29 mouse cellular contexts compared by ENCODE assay signal in the genomic region with DNA sequence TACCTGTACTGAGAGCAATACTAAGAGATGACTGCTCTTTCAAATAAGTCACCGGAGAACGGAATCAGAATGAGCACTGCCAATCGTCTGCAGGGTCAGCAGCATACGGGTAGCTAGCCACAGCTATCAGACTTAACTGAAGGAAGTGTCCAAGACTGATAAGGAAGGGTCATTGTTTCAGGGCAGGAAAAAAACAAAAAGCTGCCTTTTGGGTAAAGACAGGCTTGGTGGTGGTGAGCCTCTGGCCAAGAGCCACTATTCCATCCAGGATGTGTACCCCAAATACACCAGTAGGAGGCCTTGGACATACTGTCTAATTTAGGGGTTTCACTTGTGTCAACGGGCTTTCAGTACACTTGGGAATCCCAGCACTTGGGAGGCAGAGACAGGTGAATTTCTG. TPM values are rescaled to one million over a fixed set of nuclear protein-coding genes. Genes with fewer than 3 reads are reported as not detected.
DNase-seq lines count a peak whose midpoint lies in the region; ATAC-seq and TF ChIP-seq lines count a peak whose summit lies in the region.
"Had no signal": no experiment of that assay in that cellular context is flagged by ENCODE, and none has a peak within 500 bp of the region (broad histone marks: within the 10 kb centered on the region; RNA-seq: fewer than 3 reads in every experiment).

No protein-coding gene starts in this region.

- no peaks in the 10 kb centered on the region for H3K9me3 ChIP-seq in heart, embryonic 11.5 days (replicated peaks; ENCODE audit: control insufficient read depth, low read length)
- H3K9me3 ChIP-seq in heart, embryonic 10.5 days = no peaks in the 10 kb centered on the region
- no peaks in the 10 kb centered on the region for H3K9me3 ChIP-seq in G1E (replicated peaks)
- H3K9me3 ChIP-seq in stomach, postnatal 0 days (ENCODE audit: control insufficient read depth, low read length) = no peaks in the 10 kb centered on the region
- H3K9me3 ChIP-seq: heart, embryonic 13.5 days; limb, embryonic 13.5 days; midbrain, embryonic 13.5 days; neural tube, embryonic 13.5 days; stomach, embryonic 15.5 days had no signal

- ATAC-seq in heart, embryonic 11.5 days (replicated peaks; ENCODE audit: insufficient number of reproducible peaks, low FRiP score, low TSS enrichment) = 0 out of 2 replicates have a peak, but pooled peaks have one; percentile 9
- ATAC-seq in G1E (ENCODE audit: extremely low read depth, insufficient number of reproducible peaks, low FRiP score, poor library complexity, severe bottlenecking) = peak; percentile 17; the same call in 1 of the 2 replicates
- ATAC-seq in stomach, postnatal 0 days (ENCODE audit: low FRiP score, low TSS enrichment) = no peak
- ATAC-seq: CD4-positive, CD25-positive, alpha-beta regulatory T cell, adult 4 months; forebrain, postnatal 0 days; midbrain, embryonic 13.5 days had no signal

- peaks cover 24% of the 10 kb centered on the region for H3K4me1 ChIP-seq in heart, embryonic 11.5 days (ENCODE audit: control insufficient read depth, insufficient read depth, low read length)
- peaks cover 26% of the 10 kb centered on the region for H3K4me1 ChIP-seq in heart, embryonic 10.5 days
- 0 out of 2 replicates have a peak, but pooled peaks cover 2% of the 10 kb centered on the region for H3K4me1 ChIP-seq in liver, adult 2 months (ENCODE audit: control insufficient read depth, insufficient read depth, low read length)
- peaks cover 17% of the 10 kb centered on the region for H3K4me1 ChIP-seq in G1E (ENCODE audit: insufficient read depth, low read depth, low read length)
- H3K4me1 ChIP-seq in stomach, postnatal 0 days (replicated peaks; ENCODE audit: control insufficient read depth, insufficient read depth) = no peaks in the 10 kb centered on the region
- H3K4me1 ChIP-seq: stomach, embryonic 15.5 days had no signal

- no peak overlapping the region for H3K27ac ChIP-seq in heart, embryonic 11.5 days (ENCODE audit: low read depth, low read length)
- no peak overlapping the region for H3K27ac ChIP-seq in heart, embryonic 10.5 days
- H3K27ac ChIP-seq in liver, adult 2 months (replicated peaks; ENCODE audit: insufficient read depth, low read depth, low read length) = no peak overlapping the region
- no peak overlapping the region for H3K27ac ChIP-seq in stomach, postnatal 0 days (replicated peaks)
- H3K27ac ChIP-seq: heart, embryonic 13.5 days; left cerebral cortex, adult 2 months; limb, embryonic 13.5 days; liver, embryonic 14.5 days; midbrain, embryonic 13.5 days; neural tube, embryonic 13.5 days; stomach, embryonic 15.5 days had no signal

- no peak for TF ChIP-seq CTCF in liver, adult 2 months (IDR thresholded peaks at IDR 0.05; ENCODE audit: low read depth, low read length)
- no peak for TF ChIP-seq CTCF in G1E (IDR thresholded peaks at IDR 0.05; ENCODE audit: low read depth, low read length)
- peak; percentile 21 for TF ChIP-seq CTCF in stomach, postnatal 0 days (IDR thresholded peaks at IDR 0.05; ENCODE audit: low read depth)

- 44% methylated on average over 5 of the region's 5 CpGs for WGBS in heart, embryonic 11.5 days (ENCODE audit: insufficient replicate concordance)
- WGBS in heart, embryonic 10.5 days = 48% methylated on average over 5 of the region's 5 CpGs
- 68% methylated on average over 5 of the region's 5 CpGs for WGBS in liver, adult 2 months
- 79% methylated on average over 5 of the region's 5 CpGs for WGBS in stomach, postnatal 0 days

- H3K27me3 ChIP-seq in heart, embryonic 11.5 days (ENCODE audit: control insufficient read depth, insufficient read depth, low read length) = no peaks in the 10 kb centered on the region
- H3K27me3 ChIP-seq in heart, embryonic 10.5 days (ENCODE audit: insufficient read depth, poor library complexity, severe bottlenecking) = no peaks in the 10 kb centered on the region
- no peaks in the 10 kb centered on the region for H3K27me3 ChIP-seq in liver, adult 2 months (ENCODE audit: control insufficient read depth, insufficient read depth, low read length)
- H3K27me3 ChIP-seq in G1E (ENCODE audit: insufficient read depth, low read length) = peaks cover 25% of the 10 kb centered on the region
- H3K27me3 ChIP-seq in stomach, postnatal 0 days (ENCODE audit: control insufficient read depth, insufficient read depth, low read length) = no peaks in the 10 kb centered on the region
- H3K27me3 ChIP-seq: heart, embryonic 13.5 days; limb, embryonic 13.5 days; megakaryocyte, embryonic 14.5 days; midbrain, embryonic 13.5 days; neural tube, embryonic 13.5 days; stomach, embryonic 15.5 days had no signal

- TF ChIP-seq POLR2A in liver, adult 2 months (IDR thresholded peaks at IDR 0.05; ENCODE audit: extremely low read depth, insufficient read depth, low read length) = no peak

- no peak overlapping the region for H3K4me2 ChIP-seq in heart, embryonic 11.5 days
- H3K4me2 ChIP-seq in stomach, postnatal 0 days (replicated peaks; ENCODE audit: low read depth) = no peak overlapping the region
- H3K4me2 ChIP-seq: heart, embryonic 13.5 days; limb, embryonic 13.5 days; lung, embryonic 14.5 days; midbrain, embryonic 13.5 days; neural tube, embryonic 13.5 days; stomach, embryonic 15.5 days had no signal

- TF ChIP-seq EP300 in stomach, postnatal 0 days (optimal IDR thresholded peaks at IDR 0.05) = no peak

- no peak for DNase-seq in heart, embryonic 10.5 days (ENCODE audit: low spot score)
- DNase-seq in liver, adult 2 months (ENCODE audit: extremely low read depth, low read depth, low spot score) = peak; percentile 6
- DNase-seq in liver (no peak), G1E (ENCODE audit: low spot score) (no peak)
- no peak for DNase-seq in stomach, postnatal 0 days (ENCODE audit: low spot score)
- DNase-seq in left cerebral cortex, postnatal 4 days = no peak
- DNase-seq: adrenal gland, adult 2 months; adrenal gland, postnatal 36 days; cerebellum, adult 18-20 months; cerebellum, postnatal 10 days; forebrain, postnatal 0 days; heart, postnatal 10 days; kidney, adult 11 months; kidney, postnatal 14 days; lung, embryonic 14.5 days; retina, postnatal 1 day; right cerebral cortex, postnatal 14 days; thymus, postnatal 25 days had no signal

- intact Hi-C loops in left cerebral cortex, postnatal 4 days (cut with DNase I) = no loop called here

- H3K36me3 ChIP-seq in heart, embryonic 11.5 days (ENCODE audit: control insufficient read depth, insufficient read depth, low read length) = no peaks in the 10 kb centered on the region
- H3K36me3 ChIP-seq in heart, embryonic 10.5 days = peaks cover under 1% of the 10 kb centered on the region; the same call in 1 of the 2 replicates
- H3K36me3 ChIP-seq in liver, adult 2 months (ENCODE audit: control insufficient read depth, insufficient read depth, low read length) = no peaks in the 10 kb centered on the region
- no peaks in the 10 kb centered on the region for H3K36me3 ChIP-seq in G1E (replicated peaks)
- no peaks in the 10 kb centered on the region for H3K36me3 ChIP-seq in stomach, postnatal 0 days (ENCODE audit: control insufficient read depth, insufficient read depth, low read length)
- H3K36me3 ChIP-seq: midbrain, embryonic 13.5 days; neural tube, embryonic 13.5 days; stomach, embryonic 15.5 days had no signal

- no peak overlapping the region for H3K9ac ChIP-seq in heart, embryonic 11.5 days (ENCODE audit: low read depth, low read length)
- H3K9ac ChIP-seq in liver, adult 2 months (ENCODE audit: low read depth, low read length) = no peak overlapping the region
- no peak overlapping the region for H3K9ac ChIP-seq in stomach, postnatal 0 days (ENCODE audit: low read length)
- H3K9ac ChIP-seq: forebrain, postnatal 0 days; heart, embryonic 13.5 days; limb, embryonic 13.5 days; liver, embryonic 14.5 days; lung, embryonic 14.5 days; midbrain, embryonic 13.5 days; neural tube, embryonic 13.5 days; stomach, embryonic 15.5 days had no signal

- no peak overlapping the region for H3K4me3 ChIP-seq in heart, embryonic 11.5 days (ENCODE audit: low read depth, low read length)
- H3K4me3 ChIP-seq in heart, embryonic 10.5 days = no peak overlapping the region
- no peak overlapping the region for H3K4me3 ChIP-seq in liver, adult 2 months (ENCODE audit: insufficient read depth, low read depth, low read length)
- H3K4me3 ChIP-seq in G1E (ENCODE audit: low read depth, low read length) = no peak overlapping the region
- no peak overlapping the region for H3K4me3 ChIP-seq in stomach, postnatal 0 days (ENCODE audit: low read depth, low read length)
- H3K4me3 ChIP-seq: erythroblast, embryonic 14.5 days; heart, embryonic 13.5 days; left cerebral cortex, adult 2 months; limb, embryonic 13.5 days; megakaryocyte, embryonic 14.5 days; midbrain, embryonic 13.5 days; neural tube, embryonic 13.5 days; stomach, embryonic 15.5 days had no signal

- H3K79me2 ChIP-seq in liver, adult 2 months (ENCODE audit: control insufficient read depth, insufficient read depth, low read length) = no peaks in the 10 kb centered on the region

RNA-seq across cellular contexts. Expression of gene Efhc1, which starts 42.9 kb away (rescaled TPM):
- polyA plus RNA-seq in heart, embryonic 11.5 days (2014; fragmentation: Nextera tagmentation; extraction: Ambion mirVana) = 0.66 and 1.3 TPM in 2 replicates
- polyA plus RNA-seq in heart, embryonic 10.5 days (2016; fragmentation: Nextera tagmentation; extraction: Ambion mirVana) = 0.75 and 1.1 TPM in 2 replicates
- total RNA-seq in liver, adult 2 months (2014; rRNA removed) = 0.09 and 0.20 TPM in 2 replicates
- 0.07 and 0.40 TPM in 2 replicates for polyA plus RNA-seq in liver, adult 2 months (2012; rRNA removed)
- total RNA-seq in G1E (2014; fragmentation: Nextera tagmentation) (not detected in 2 replicates), G1E (2017) (not detected in 2 replicates)
- not detected in 2 replicates for polyA plus RNA-seq in G1E (2012)
- polyA plus RNA-seq in stomach, postnatal 0 days (2015; fragmentation: Nextera tagmentation; extraction: Ambion mirVana) = 1.5 and 1.7 TPM in 2 replicates
- 1 to 10 TPM in 1 of 2 experiments, under 1 TPM in 1; 0.97 to 2.2 TPM for total RNA-seq in left cerebral cortex, postnatal 4 days (2021)
- polyA plus RNA-seq: erythroblast, embryonic 14.5 days had no signal
